Mouse (Mus musculus): Measurements from ENCODE around the gene Cebpe.

Cebpe gene

GRCm38 (mm10) chr14:54712074-54712473 is at the start of gene Cebpe:
Cebpe (minus strand) TSS chr14:54712174.
- no peak for DNase-seq

DNA sequence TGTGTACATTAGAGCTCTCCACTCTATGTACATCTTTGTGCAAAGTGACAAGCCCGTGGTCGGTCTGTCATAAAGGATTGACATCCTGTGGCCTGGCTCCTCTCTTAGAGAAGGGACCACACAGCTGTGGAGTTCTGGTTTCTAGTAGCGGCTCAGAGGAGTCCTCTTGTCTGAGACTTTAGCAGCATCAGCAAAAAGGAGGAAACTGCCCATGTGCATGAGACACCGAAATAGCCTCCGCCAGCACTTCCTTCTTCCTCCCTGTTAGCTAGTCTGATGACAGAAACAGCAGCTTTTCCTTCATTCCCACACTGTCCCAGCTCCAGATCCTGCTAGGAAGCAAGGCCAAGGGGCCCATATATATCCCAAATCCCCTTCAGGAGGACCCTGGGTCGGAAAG is 44.4 kb upstream of the Cebpe start:
- DNase-seq: no peak

DNA sequence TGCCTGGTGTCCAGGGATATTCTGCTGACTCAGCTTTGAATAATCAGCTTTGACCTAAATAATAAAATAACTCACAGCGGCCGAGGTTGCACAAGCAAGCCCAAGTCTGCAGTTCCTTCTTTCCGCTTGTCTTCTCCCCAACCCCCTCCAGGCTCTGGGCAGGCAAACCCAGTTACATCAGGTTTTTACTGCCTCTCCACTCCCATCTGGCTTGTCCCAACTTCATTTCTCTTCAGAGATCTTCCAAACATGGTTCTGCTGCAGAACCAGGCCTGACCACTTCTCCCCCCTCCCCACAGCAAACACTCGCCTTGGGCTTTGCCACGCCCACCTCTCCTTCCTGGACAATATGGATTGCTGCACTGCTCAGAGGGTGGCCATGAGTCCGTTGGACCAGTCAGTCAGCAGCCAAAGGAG is 42.6 kb upstream of the Cebpe start:
- peak; percentile 57 for DNase-seq

GRCm38 (mm10) chr14:54753986-54754601 is 42.1 kb upstream of the Cebpe start:
- DNase-seq: no peak

DNA sequence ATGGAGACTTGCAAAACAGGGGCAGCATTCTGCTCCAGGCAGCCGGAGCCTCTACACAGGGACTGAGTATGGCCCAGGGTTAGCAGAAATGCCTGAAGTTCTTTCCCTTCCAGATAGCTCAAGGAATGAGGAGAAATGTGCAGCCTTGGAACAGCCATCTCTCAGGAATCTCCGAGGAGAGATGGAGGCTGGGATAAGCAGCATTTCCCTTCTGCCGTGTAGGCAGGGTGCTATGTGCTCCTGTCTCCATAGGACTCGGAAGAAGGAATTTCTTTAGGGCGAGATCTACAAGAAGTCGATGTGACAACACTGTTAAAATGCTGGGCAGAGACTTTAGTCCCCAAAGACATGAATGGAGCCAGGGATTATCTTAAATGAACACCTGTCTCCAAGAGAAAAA is 41.0 kb upstream of the Cebpe start:
- no peak for DNase-seq

GRCm38 (mm10) chr14:54751768-54752167 is 39.8 kb upstream of the Cebpe start:
- no peak for DNase-seq

GRCm38 (mm10) chr14:54749238-54749637 is 37.3 kb upstream of the Cebpe start:
- no peak for DNase-seq

DNA sequence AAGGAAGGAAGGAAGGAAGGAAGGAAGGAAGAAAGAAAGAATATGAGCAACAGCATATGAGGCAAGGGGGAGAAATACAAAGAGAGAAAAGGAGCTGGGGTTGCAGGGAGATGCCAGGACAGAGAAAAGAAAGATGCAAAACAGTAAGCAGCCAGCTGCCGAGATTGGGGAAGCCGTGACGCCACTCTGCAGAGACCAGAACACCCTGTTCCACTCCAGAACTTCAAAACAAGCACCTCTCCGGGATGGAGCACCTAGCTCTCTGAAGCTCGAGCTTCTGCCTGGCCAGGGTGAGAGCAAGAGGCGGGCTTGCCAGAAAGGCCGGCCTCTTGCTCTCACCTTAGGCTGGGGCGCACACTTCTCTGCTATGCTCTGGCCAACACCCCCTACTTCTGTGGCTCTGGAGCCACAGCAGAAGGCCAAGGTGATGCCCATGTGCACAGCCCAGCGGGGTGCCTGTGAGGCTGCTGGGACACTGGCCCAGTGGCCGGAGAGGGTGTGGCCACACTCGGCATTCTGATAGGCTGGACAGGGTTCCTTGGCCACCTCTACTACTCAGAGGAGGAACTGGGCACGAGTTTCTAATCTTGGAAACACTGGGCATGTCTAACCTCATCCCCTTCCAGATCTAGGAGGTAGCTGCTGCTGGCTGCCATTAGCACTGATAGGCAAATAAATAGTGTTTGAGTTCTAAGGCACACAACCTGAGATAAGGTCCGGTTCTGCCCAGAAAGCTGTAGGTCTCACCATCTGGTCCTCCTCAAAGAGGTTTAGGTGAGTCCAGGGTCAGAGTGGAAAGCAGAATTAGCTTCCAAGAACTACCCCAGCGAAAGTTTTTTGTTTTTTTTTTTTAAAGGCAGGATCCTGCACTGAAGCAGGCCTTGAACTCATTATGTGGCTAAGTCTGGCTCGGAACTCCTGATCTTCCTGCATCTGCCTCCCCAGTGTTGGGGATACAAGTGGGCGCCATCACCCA is 36.3 kb upstream of the Cebpe start:
- DNase-seq: no peak

DNA sequence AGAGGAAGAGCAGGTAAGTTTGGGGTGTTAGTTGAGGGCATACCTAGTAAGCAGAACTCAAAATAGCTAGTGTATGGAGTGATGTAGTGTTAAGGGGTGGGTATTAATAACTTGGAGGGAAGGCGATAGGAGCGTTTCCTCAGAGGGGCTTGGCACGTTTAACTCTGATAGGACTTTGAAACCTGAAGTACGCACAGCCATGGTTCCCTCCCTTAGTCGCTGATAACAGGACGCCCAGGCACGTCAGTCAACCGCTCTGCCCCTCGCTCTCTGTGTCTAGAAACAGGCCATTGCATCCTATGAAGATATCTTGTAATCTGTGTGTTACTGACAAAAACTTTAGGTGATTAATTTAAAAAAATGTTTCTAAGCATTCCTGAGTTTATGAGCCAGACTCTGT is 34.1 kb upstream of the Cebpe start:
- DNase-seq: no peak

DNA sequence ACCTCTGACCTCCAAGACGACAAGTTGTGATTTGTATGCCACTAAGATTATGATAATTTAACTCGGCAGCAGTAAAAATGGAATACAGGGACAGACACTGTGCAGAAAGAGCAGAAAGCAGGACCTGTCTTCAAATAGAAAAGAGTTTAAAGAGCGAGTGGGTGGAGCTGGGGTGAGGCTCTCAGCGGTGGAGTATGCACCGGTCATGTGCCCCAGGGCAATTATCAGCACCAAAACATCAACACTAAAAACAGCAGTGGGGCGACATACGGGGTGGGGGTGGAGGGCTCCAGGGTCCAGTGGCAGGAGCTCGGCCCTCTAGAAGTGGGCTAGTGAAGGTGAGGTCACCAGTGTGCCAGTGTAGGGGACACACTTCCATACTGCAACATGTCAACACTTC is 32.5 kb upstream of the Cebpe start:
- DNase-seq: no peak

GRCm38 (mm10) chr14:54742375-54742774 is 30.4 kb upstream of the Cebpe start:
- no peak for DNase-seq

- no peak for DNase-seq
Measured at GRCm38 (mm10) chr14:54741721-54742120, 29.7 kb upstream of the Cebpe start.

DNA sequence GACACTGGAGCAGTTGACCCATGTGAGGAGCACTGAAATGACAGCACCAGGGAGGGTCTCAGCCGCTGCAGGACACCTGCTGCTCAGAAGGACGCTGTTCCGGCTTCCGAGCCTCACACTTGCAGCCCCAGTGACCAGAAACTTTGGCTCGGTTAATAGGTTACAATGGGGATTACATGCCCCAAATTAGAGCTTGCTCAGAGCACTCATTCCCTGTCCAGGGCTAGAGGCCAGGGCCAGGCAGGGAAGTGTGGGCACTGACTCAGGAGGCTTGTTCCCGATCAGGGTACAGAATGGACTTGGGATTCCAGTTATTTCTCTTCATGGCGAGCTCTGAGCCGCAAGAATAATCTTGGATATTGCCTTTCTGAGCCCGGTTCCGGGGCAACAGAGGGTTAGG is 25.7 kb upstream of the Cebpe start:
- no peak for DNase-seq

- no peak for DNase-seq
Measured at GRCm38 (mm10) chr14:54736555-54737552, 24.9 kb upstream of the Cebpe start.

DNA sequence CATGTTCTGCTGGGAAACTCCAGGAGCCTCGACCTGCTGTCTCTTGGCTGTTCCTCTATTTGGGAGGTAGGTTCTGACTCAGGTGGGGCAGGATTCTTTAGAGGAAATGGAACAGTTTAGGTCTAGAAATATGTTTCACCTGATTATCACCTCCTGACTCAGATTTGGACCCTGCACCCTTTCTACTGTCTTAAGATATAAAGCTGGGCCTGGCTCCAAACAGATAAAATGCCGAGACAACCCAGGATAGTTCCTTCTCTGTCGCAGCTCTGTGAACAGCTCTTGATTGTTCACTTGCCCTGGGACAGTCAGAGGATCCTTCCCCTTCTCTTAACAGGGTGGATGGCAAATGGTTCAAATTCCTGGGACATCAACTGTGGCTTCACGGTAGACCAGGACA is 23.2 kb upstream of the Cebpe start:
- no peak for DNase-seq

GRCm38 (mm10) chr14:54734004-54734403 is 22.0 kb upstream of the Cebpe start:
- DNase-seq: no peak

DNA sequence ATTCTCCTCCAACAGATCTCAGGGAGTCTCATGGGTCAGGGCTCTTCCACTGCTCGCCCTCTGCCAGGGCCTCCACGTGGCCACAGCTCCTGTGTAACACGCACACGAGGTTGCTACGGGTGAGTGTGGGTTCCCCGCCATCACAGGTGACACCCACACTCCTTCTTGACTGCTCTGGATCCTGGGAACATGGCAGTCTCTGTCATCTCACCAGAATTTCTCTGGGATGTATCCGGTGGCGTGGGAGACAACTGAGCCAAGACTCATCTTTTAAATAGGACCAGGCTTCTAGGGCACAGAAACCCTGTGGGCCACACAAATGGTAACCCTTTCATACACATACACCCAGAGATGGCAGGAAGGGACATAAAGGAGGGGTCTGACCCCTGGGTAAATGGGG is 20.2 kb upstream of the Cebpe start:
- no peak for DNase-seq

DNA sequence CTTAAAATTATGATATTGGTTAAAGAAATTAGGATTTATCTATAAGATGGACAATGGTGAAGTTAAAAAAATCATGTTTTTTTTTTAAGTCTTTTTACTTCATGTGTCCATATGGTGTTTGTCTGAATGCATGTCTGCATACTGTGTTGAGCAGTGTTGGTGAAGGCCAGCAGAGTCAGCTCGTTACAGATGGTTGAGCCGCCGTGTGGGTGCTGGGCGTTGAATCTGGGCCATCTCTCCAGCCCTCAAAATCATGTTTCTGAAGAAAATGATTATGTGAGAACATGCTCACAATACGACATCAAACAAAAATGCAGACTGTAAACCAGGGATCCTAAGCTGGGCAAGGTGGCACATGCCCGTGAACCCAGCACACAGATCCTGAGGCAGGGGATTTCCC is 18.3 kb upstream of the Cebpe start:
- DNase-seq: no peak

DNA sequence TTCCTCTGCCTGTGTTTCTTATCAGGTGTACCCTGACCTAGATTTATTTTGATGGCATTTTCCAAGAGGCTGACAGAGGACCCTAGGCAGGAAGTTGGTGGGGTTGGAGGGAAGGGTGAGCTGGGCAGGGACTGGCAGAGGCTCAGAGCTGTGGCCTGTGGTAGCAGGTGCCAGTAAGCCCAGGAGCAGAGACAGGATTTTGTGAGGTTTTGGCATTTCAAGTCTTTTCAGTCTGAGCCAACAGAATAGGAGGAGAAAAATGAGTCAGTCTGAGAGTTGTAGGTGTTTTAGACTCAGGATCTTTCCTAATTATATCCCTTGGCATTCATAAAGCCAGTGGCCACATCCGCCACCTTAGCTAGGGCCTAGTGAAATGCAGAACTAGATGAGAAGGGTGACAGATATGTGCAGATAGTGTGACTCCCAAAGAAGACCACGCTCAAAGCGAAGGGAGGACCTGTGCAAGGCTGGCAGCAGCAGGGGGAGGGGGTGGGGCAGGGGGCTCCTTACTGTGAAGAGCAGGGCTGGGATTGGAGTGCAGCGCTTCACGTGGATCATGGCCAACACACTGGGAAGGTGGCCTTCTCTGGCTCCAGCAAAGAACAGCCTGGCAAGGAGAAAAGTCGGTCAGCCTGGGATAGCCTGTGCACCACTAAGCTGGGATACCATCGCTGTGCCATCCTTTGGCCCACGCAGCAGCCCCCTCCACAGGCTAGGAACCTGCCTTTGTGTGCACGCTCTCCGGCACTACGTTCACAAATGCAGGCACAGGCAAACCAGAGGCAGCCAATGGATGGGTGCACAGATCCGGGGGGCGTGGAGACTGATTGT is 17.1 kb upstream of the Cebpe start:
- no peak for DNase-seq

DNA sequence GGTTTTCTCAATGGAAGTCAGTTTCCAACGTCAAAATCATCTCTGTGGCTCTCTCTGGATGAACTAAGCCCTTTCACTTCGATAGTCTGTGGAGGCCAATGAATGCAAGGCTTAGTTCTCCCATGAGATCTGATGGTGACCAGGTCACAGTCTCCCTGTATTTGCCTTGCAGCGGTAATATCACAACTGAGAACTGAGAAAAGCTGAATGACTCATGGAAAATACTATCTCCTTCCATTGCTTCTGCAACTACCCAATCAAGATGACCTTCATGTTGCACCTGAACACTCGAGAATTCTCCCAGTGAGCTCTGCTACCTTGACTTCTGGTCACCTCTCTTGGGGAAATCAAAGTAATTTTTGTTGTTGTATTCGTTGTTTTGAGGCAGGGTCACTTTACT is 15.6 kb upstream of the Cebpe start:
- DNase-seq: no peak

GRCm38 (mm10) chr14:54724049-54724448 is 12.1 kb upstream of the Cebpe start:
- no peak for DNase-seq

DNA sequence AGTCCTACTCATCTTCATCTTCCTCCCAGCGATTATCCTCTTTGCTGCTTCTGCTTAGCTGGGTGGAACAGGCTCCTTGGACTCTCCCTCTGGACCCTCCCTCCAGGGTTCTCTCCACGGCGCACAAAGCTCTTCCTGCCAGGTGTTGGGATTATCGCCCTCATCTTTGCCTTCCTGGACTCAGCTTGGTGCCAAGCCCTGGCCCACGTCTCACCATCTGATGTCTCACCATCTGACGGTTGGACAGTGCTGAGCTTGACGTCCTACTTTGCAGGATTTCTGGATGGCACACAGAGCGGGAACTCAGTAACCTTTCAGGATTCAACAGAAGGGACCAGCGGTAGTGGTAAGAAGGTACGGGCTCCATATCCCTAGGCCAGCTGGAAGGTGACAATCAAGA is 9.7 kb upstream of the Cebpe start:
- no peak for DNase-seq
